Mouse (Mus musculus) lung, embryonic 14.5 days (tissue): ENCODE results near the gene Cacng6. TPM values are rescaled to one million over a fixed set of nuclear protein-coding genes. Genes with fewer than 3 reads are reported as not detected.

ENCODE experiments used
- ATAC-seq: fragments of 200-750 bp; cut with Nextera tagmentation; 2 replicates; pipeline ENCODE4 v1.8.0; 2017; ENCODE audit warnings: mild to moderate bottlenecking, moderate TSS enrichment, moderate library complexity; ENCODE audit not compliant: insufficient read depth
- DNase-seq: peaks from one replicate; pipeline ENCODE4 v3.0.0-alpha.2; 2015
- H3K27ac ChIP-seq: fragments of 300-500 bp; sonication (generic); 2 replicates; pipeline ENCODE4 v1.5.1; 2014; ENCODE audit warnings: low read depth, mild to moderate bottlenecking, moderate library complexity
- H3K27me3 ChIP-seq: fragments of 300-500 bp; sonication (generic); 2 replicates; pipeline ENCODE4 v1.6.1; 2014; ENCODE audit warnings: low read length, control low read depth; ENCODE audit not compliant: insufficient read depth
- H3K36me3 ChIP-seq: fragments of 300-500 bp; sonication (generic); 2 replicates; pipeline ENCODE4 v1.6.1; 2014; ENCODE audit warnings: control low read depth; ENCODE audit not compliant: insufficient read depth
- H3K4me1 ChIP-seq: fragments of 300-500 bp; sonication (generic); 2 replicates; pipeline ENCODE4 v1.6.1; 2014; ENCODE audit warnings: antibody characterized with exemption, control low read depth; ENCODE audit not compliant: insufficient read depth
- H3K4me2 ChIP-seq: fragments of 300-500 bp; sonication (generic); 2 replicates; pipeline ENCODE4 v1.6.1; 2014; ENCODE audit warnings: mild to moderate bottlenecking
- H3K4me3 ChIP-seq: fragments of 300-500 bp; sonication (generic); 2 replicates; pipeline ENCODE4 v1.5.1; 2014; ENCODE audit warnings: low read depth, low read length
- H3K9ac ChIP-seq: fragments of 300-500 bp; sonication (generic); 2 replicates; pipeline ENCODE4 v1.6.1; 2014
- H3K9me3 ChIP-seq: fragments of 300-500 bp; sonication (generic); 2 replicates; pipeline ENCODE4 v1.6.1; 2016; ENCODE audit warnings: low read depth, low read length, control low read depth
- CTCF ChIP-seq: IDR thresholded peaks from 2 replicates; pipeline ENCODE4 v1.5.1; 2016; ENCODE audit warnings: antibody characterized with exemption, low read depth
- WGBS: fragments of 180-500 bp; shearing (Covaris S2); extraction: QIAGEN DNeasy Blood & Tissue Kit; methylation state at CpG from one replicate; pipeline ENCODE4 v1.1.7; 2014; 5-methylcytosine and 5-hydroxymethylcytosine counted together
- polyA plus RNA-seq: library from polyadenylated mRNA; unstranded; fragments of >200 nt; fragmentation: Nextera tagmentation; extraction: Ambion mirVana; gene quantifications from 2 replicates; pipeline ENCODE4 v1.2.1, GENCODE M21; 2014

Cacng6 gene
- polyA plus RNA-seq, 1 experiment from 2014 or later = not detected

GRCm38 (mm10) chr7:3420466-3420865 lies 3.5 kb upstream of the Cacng6 start:
- no peak for DNase-seq
- H3K4me3 ChIP-seq = no peak overlapping the region
- no peaks in the 10 kb centered on the region for H3K9me3 ChIP-seq
- no peak overlapping the region for H3K4me2 ChIP-seq
- H3K9ac ChIP-seq = no peak overlapping the region
- H3K27ac ChIP-seq = no peak overlapping the region
- no peak for TF ChIP-seq CTCF
- WGBS = 39% methylated on average over 5 of the region's 5 CpGs
- H3K27me3 ChIP-seq = peaks cover 71% of the 10 kb centered on the region
- H3K4me1 ChIP-seq = no peaks in the 10 kb centered on the region
- no peak for ATAC-seq
- no peaks in the 10 kb centered on the region for H3K36me3 ChIP-seq

- Histone ChIP-seq H3K36me3 (no peaks in the 10 kb centered on the region), H3K9me3 (no peaks in the 10 kb centered on the region), H3K4me1 (no peaks in the 10 kb centered on the region), H3K27me3 (peaks cover 63% of the 10 kb centered on the region), H3K4me2 (no peak overlapping the region), H3K27ac (no peak overlapping the region), H3K9ac (no peak overlapping the region), H3K4me3 (no peak overlapping the region)
- ATAC-seq = no peak
- no peak for DNase-seq
- WGBS = 64% methylated on average over 3 of the region's 3 CpGs
- TF ChIP-seq CTCF = no peak
These were observed 2.7 kb upstream of the Cacng6 start for GRCm38 (mm10) chr7:3421297-3421696.

- Histone ChIP-seq H3K4me2 (no peak overlapping the region), H3K36me3 (no peaks in the 10 kb centered on the region), H3K27me3 (peaks cover 56% of the 10 kb centered on the region), H3K4me1 (no peaks in the 10 kb centered on the region), H3K27ac (no peak overlapping the region), H3K9ac (no peak overlapping the region), H3K4me3 (no peak overlapping the region), H3K9me3 (no peaks in the 10 kb centered on the region)
- DNase-seq (no peak), ATAC-seq (no peak)
- no peak for TF ChIP-seq CTCF
- 42% methylated on average over 7 of the region's 7 CpGs for WGBS
These were observed 1.9 kb upstream of the Cacng6 start for GRCm38 (mm10) chr7:3422051-3422450.

- Histone ChIP-seq H3K36me3 (no peaks in the 10 kb centered on the region), H3K9ac (0 out of 2 replicates have a peak overlapping the region, but pooled peaks have one; percentile 9), H3K27ac (no peak overlapping the region), H3K4me2 (peak overlapping the region; percentile 49), H3K9me3 (no peaks in the 10 kb centered on the region), H3K4me1 (no peaks in the 10 kb centered on the region), H3K4me3 (peak overlapping the region; percentile 12; the same call in 1 of the 2 replicates), H3K27me3 (peaks cover 51% of the 10 kb centered on the region)
- under 1% methylated on average over 30 of the region's 30 CpGs for WGBS
- DNase-seq = no peak
- peak; percentile 28 for ATAC-seq
- TF ChIP-seq CTCF = no peak
These were observed 565 bp upstream of the Cacng6 start for GRCm38 (mm10) chr7:3423430-3423829.

- Histone ChIP-seq H3K4me3 (no peak overlapping the region), H3K4me1 (no peaks in the 10 kb centered on the region), H3K36me3 (no peaks in the 10 kb centered on the region), H3K27me3 (peaks cover 48% of the 10 kb centered on the region), H3K9me3 (no peaks in the 10 kb centered on the region), H3K4me2 (no peak overlapping the region), H3K27ac (no peak overlapping the region), H3K9ac (no peak overlapping the region)
- ATAC-seq = no peak
- TF ChIP-seq CTCF = no peak
- WGBS = 78% methylated on average over 5 of the region's 5 CpGs
- no peak for DNase-seq
These were observed 1.1 kb downstream of the Cacng6 start for GRCm38 (mm10) chr7:3425141-3425540.

- Histone ChIP-seq H3K27ac (no peak overlapping the region), H3K4me3 (no peak overlapping the region)
These were observed 6.2 kb downstream of the Cacng6 start for GRCm38 (mm10) chr7:3430161-3430560.

GRCm38 (mm10) chr7:3432066-3432465 lies 8.1 kb downstream of the Cacng6 start:
- no peaks in the 10 kb centered on the region for H3K36me3 ChIP-seq
- H3K9ac ChIP-seq = no peak overlapping the region
- DNase-seq (no peak), ATAC-seq (no peak)
- WGBS = 71% methylated on average over 1 of the region's 1 CpGs
- H3K27ac ChIP-seq = no peak overlapping the region
- no peaks in the 10 kb centered on the region for H3K9me3 ChIP-seq
- H3K27me3 ChIP-seq = no peaks in the 10 kb centered on the region
- TF ChIP-seq CTCF = no peak
- H3K4me3 ChIP-seq = no peak overlapping the region
- H3K4me1 ChIP-seq = no peaks in the 10 kb centered on the region
- no peak overlapping the region for H3K4me2 ChIP-seq

More at GRCm38 (mm10) chr7:3430161-3430560, 6.2 kb downstream of the Cacng6 start:
- Histone ChIP-seq H3K4me2 (no peak overlapping the region), H3K36me3 (no peaks in the 10 kb centered on the region), H3K4me1 (no peaks in the 10 kb centered on the region), H3K9ac (no peak overlapping the region), H3K27me3 (peaks cover 2% of the 10 kb centered on the region; the same call in 1 of the 2 replicates), H3K9me3 (no peaks in the 10 kb centered on the region)
- no peak for ATAC-seq
- TF ChIP-seq CTCF = no peak
- DNase-seq = no peak
- WGBS = 67% methylated on average over 6 of the region's 6 CpGs

GRCm38 (mm10) chr7:3437941-3438340 lies 13.9 kb downstream of the Cacng6 start:
- H3K4me1 ChIP-seq = no peaks in the 10 kb centered on the region
- no peak for TF ChIP-seq CTCF
- ATAC-seq = peak; percentile 41; the same call in 1 of the 2 replicates
- no peak overlapping the region for H3K4me3 ChIP-seq
- peak; percentile 72 for DNase-seq
- no peak overlapping the region for H3K9ac ChIP-seq
- no peaks in the 10 kb centered on the region for H3K36me3 ChIP-seq
- no peak overlapping the region for H3K4me2 ChIP-seq
- H3K27me3 ChIP-seq = no peaks in the 10 kb centered on the region
- no peak overlapping the region for H3K27ac ChIP-seq
- H3K9me3 ChIP-seq = no peaks in the 10 kb centered on the region
- WGBS = 32% methylated on average over 5 of the region's 5 CpGs
